Mouse (Mus musculus): ENCODE results near the gene Fry. TPM values are rescaled to one million over a fixed set of nuclear protein-coding genes. Genes with fewer than 3 reads are reported as not detected.
A peak's percentile ranks its signal among the peaks of the same experiment; 100 is the strongest.

Gene Fry
- total RNA-seq, 2 experiments from 2014 or later, result 134 to 136 TPM

- intact Hi-C loops (cut with DNase I), result no loop called here
Observed at GRCm38 (mm10) chr5:150302123-150302522, 183.7 kb downstream of the Fry start.

GRCm38 (mm10) chr5:150302996-150303395, 184.6 kb downstream of the Fry start:
- intact Hi-C loops (cut with DNase I), result no loop called here
- no peak for DNase-seq

More at GRCm38 (mm10) chr5:150302123-150302522, 183.7 kb downstream of the Fry start:
- no peak for DNase-seq

- intact Hi-C loops (cut with DNase I), result no loop called here
- no peak for DNase-seq
Observed at GRCm38 (mm10) chr5:150306497-150306896, 188.1 kb downstream of the Fry start.

- DNase-seq, result no peak
- intact Hi-C loops (cut with DNase I), result no loop called here
Observed at GRCm38 (mm10) chr5:150313229-150313628, 194.8 kb downstream of the Fry start.

GRCm38 (mm10) chr5:150314582-150314981, 196.1 kb downstream of the Fry start:
- intact Hi-C loops (cut with DNase I), result no loop called here
- DNase-seq, result no peak

- no peak for DNase-seq
- intact Hi-C loops (cut with DNase I), result no loop called here
Observed at GRCm38 (mm10) chr5:150325411-150325810, 207.0 kb downstream of the Fry start.

GRCm38 (mm10) chr5:150328686-150329085, 210.2 kb downstream of the Fry start:
- DNase-seq, result no peak
- intact Hi-C loops (cut with DNase I), result no loop called here

- intact Hi-C loops (cut with DNase I), result loop anchor here (2.0 kb wide), 1 partner anchor 37 kb away; no protein-coding TSS in a partner anchor
- peak in 1 of 2 experiments; percentile 35 for DNase-seq
Observed at GRCm38 (mm10) chr5:150331821-150332220, 213.4 kb downstream of the Fry start.

GRCm38 (mm10) chr5:150332810-150333209, 214.4 kb downstream of the Fry start:
- intact Hi-C loops (cut with DNase I), result loop anchor here (2.0 kb wide), 1 partner anchor 38 kb away; no protein-coding TSS in a partner anchor
- peak in 1 of 2 experiments; percentile 12 for DNase-seq

GRCm38 (mm10) chr5:150333328-150333731, 214.9 kb downstream of the Fry start:
- no peak for DNase-seq
- intact Hi-C loops (cut with DNase I), result loop anchor here (2.0 kb wide), 1 partner anchor 39 kb away; no protein-coding TSS in a partner anchor

- DNase-seq, result no peak
- intact Hi-C loops (cut with DNase I), result no loop called here
Observed at GRCm38 (mm10) chr5:150336451-150336850, 218.0 kb downstream of the Fry start.

- intact Hi-C loops (cut with DNase I), result no loop called here
- peak in 1 of 2 experiments; percentile 13 for DNase-seq
Observed at GRCm38 (mm10) chr5:150337696-150338095, 219.3 kb downstream of the Fry start.

- intact Hi-C loops (cut with DNase I), result no loop called here
- DNase-seq, result no peak
Observed at GRCm38 (mm10) chr5:150340944-150341343, 222.5 kb downstream of the Fry start.

- no peak for DNase-seq
- intact Hi-C loops (cut with DNase I), result no loop called here
Observed at GRCm38 (mm10) chr5:150342139-150342538, 223.7 kb downstream of the Fry start.

GRCm38 (mm10) chr5:150345946-150346345, 227.5 kb downstream of the Fry start:
- DNase-seq, result no peak
- intact Hi-C loops (cut with DNase I), result loop anchor here (1.0 kb wide), 1 partner anchor 12 kb away; no protein-coding TSS in a partner anchor

GRCm38 (mm10) chr5:150346378-150346777, 227.9 kb downstream of the Fry start:
- intact Hi-C loops (cut with DNase I), result loop anchor here (1.0 kb wide), 1 partner anchor 12 kb away; no protein-coding TSS in a partner anchor
- peak in 1 of 2 experiments; percentile 25 for DNase-seq

GRCm38 (mm10) chr5:150347845-150348244, 229.4 kb downstream of the Fry start:
- no peak for DNase-seq
- intact Hi-C loops (cut with DNase I), result no loop called here

- DNase-seq, result no peak
Observed at GRCm38 (mm10) chr5:150348302-150348701, 229.9 kb downstream of the Fry start.

GRCm38 (mm10) chr5:150351191-150351590, 232.7 kb downstream of the Fry start:
- intact Hi-C loops (cut with DNase I), result loop anchor here (5.0 kb wide), 1 partner anchor 119 kb away; no protein-coding TSS in a partner anchor
- DNase-seq, result no peak

More at GRCm38 (mm10) chr5:150348302-150348701, 229.9 kb downstream of the Fry start:
- intact Hi-C loops (cut with DNase I), result no loop called here

- intact Hi-C loops (cut with DNase I), result no loop called here
- no peak for DNase-seq
Observed at GRCm38 (mm10) chr5:150358671-150359070, 240.2 kb downstream of the Fry start.

- DNase-seq, result no peak
- intact Hi-C loops (cut with DNase I), result loop anchor here (10.0 kb wide), 1 partner anchor 187 kb away; no protein-coding TSS in a partner anchor
Observed at GRCm38 (mm10) chr5:150362241-150362640, 243.8 kb downstream of the Fry start.

- intact Hi-C loops (cut with DNase I), result loop anchor here (5.0 to 10.0 kb wide), 2 partner anchors 132 to 190 kb away; no protein-coding TSS in a partner anchor
- no peak for DNase-seq
Observed at GRCm38 (mm10) chr5:150364621-150365020, 246.2 kb downstream of the Fry start.

Data from heart, postnatal 36 days (tissue).